Comparison of ENCODE assay signal across 8 mouse cellular contexts in the genomic region with DNA sequence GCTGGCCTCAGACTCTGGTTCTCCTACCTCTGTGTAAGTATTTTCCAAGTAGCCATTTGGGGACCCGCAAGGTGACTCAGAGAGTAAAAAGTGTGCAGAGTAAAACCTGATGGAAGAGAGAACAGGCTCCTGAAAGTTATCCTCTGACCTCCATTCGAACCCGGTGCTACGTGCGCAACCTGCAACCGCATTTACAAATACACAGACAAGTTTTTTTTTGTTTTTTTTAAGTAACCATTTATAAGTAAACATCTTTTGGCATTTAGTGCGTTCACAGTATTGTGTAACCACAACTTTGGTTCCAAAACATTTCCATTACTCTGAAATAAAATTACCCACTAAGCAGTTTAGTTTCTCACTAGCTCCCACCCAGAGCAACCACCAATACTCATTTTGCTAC. TPM values are rescaled to one million over a fixed set of nuclear protein-coding genes. Genes with fewer than 3 reads are reported as not detected.
DNase-seq lines count a peak whose midpoint lies in the region; ATAC-seq and TF ChIP-seq lines count a peak whose summit lies in the region.

No protein-coding gene starts in this region.

- 97% methylated on average over 7 of the region's 7 CpGs for WGBS in heart, adult 2 months
- 98% methylated on average over 7 of the region's 7 CpGs for WGBS in forebrain, embryonic 13.5 days
- 88% methylated on average over 7 of the region's 7 CpGs for WGBS in liver, embryonic 13.5 days (ENCODE audit: insufficient replicate concordance)

- TF ChIP-seq POLR2A in heart, adult 2 months (IDR thresholded peaks at IDR 0.05; ENCODE audit: insufficient read depth, low read depth, low read length) = no peak

- no peak overlapping the region; the same call in 1 of the 2 replicates for H3K27ac ChIP-seq in heart, adult 2 months
- no peak overlapping the region for H3K27ac ChIP-seq in forebrain, embryonic 13.5 days
- peak overlapping the region; percentile 96 for H3K27ac ChIP-seq in liver, embryonic 13.5 days

- no peaks in the 10 kb centered on the region for H3K27me3 ChIP-seq in heart, adult 2 months (ENCODE audit: control insufficient read depth, insufficient read depth, low read length)
- 0 out of 2 replicates have a peak, but pooled peaks cover 3% of the 10 kb centered on the region for H3K27me3 ChIP-seq in forebrain, embryonic 13.5 days
- H3K27me3 ChIP-seq in liver, embryonic 13.5 days = no peaks in the 10 kb centered on the region

- no peak overlapping the region for H3K9ac ChIP-seq in heart, adult 2 months (ENCODE audit: low read depth, low read length)
- H3K9ac ChIP-seq in forebrain, embryonic 13.5 days = 0 out of 2 replicates have a peak overlapping the region, but pooled peaks have one; percentile 98
- H3K9ac ChIP-seq in liver, embryonic 13.5 days = peak overlapping the region; percentile 96

- peak overlapping the region; percentile 68 for H3K4me2 ChIP-seq in forebrain, embryonic 13.5 days
- peak overlapping the region; percentile 86 for H3K4me2 ChIP-seq in liver, embryonic 13.5 days

- TF ChIP-seq CTCF in heart, adult 2 months (IDR thresholded peaks at IDR 0.05) = no peak

- peaks cover 4% of the 10 kb centered on the region for H3K4me1 ChIP-seq in heart, adult 2 months (ENCODE audit: control insufficient read depth, insufficient read depth, low read length)
- H3K4me1 ChIP-seq in forebrain, embryonic 13.5 days = peaks cover 26% of the 10 kb centered on the region
- H3K4me1 ChIP-seq in liver, embryonic 13.5 days (replicated peaks) = peaks cover 42% of the 10 kb centered on the region

- TF ChIP-seq EP300 in heart, adult 2 months (IDR thresholded peaks at IDR 0.05; ENCODE audit: insufficient read depth, low read depth, low read length) = no peak

- H3K4me3 ChIP-seq in heart, adult 2 months = peak overlapping the region; percentile 74
- peak overlapping the region; percentile 97; the same call in 1 of the 2 replicates for H3K4me3 ChIP-seq in forebrain, embryonic 13.5 days
- H3K4me3 ChIP-seq in liver, embryonic 13.5 days (replicated peaks) = peak overlapping the region; percentile 91

- peaks cover 9% of the 10 kb centered on the region for H3K36me3 ChIP-seq in heart, adult 2 months (ENCODE audit: control insufficient read depth, insufficient read depth, low read length)
- H3K36me3 ChIP-seq in forebrain, embryonic 13.5 days (ENCODE audit: poor library complexity, severe bottlenecking) = no peaks in the 10 kb centered on the region
- no peaks in the 10 kb centered on the region for H3K36me3 ChIP-seq in liver, embryonic 13.5 days

- intact Hi-C loops in heart, adult 2 months (cut with DNase I) = loop anchor here (2.0 to 5.0 kb wide), 4 partner anchors 15 to 515 kb away; partner anchors contain the start of gene Tmcc1

- no peaks in the 10 kb centered on the region; the same call in 1 of the 2 replicates for H3K79me2 ChIP-seq in heart, adult 2 months (replicated peaks; ENCODE audit: control insufficient read depth, insufficient read depth, low read length)

- H3K9me3 ChIP-seq in forebrain, embryonic 13.5 days (replicated peaks) = no peaks in the 10 kb centered on the region
- H3K9me3 ChIP-seq in liver, embryonic 13.5 days (replicated peaks) = no peaks in the 10 kb centered on the region

- no peak for DNase-seq in heart, adult 2 months
- DNase-seq in heart, adult 9 months (ENCODE audit: low spot score in 2 of 2) = no peak
- DNase-seq in CD4-positive, CD25-positive, alpha-beta regulatory T cell, adult 2 months (ENCODE audit: low read depth, low spot score) = peak; percentile 70
- no peak for DNase-seq in liver, embryonic 13.5 days
- no peak for DNase-seq in adrenal gland, postnatal 36 days
- DNase-seq in layer of hippocampus, adult 9-11 months = no peak
- no peak for DNase-seq in urinary bladder, postnatal 4 days (ENCODE audit: low spot score in 2 of 2)

- no peak for ATAC-seq in forebrain, embryonic 13.5 days
- no peak for ATAC-seq in liver, embryonic 13.5 days (ENCODE audit: low read depth)

RNA-seq across cellular contexts. Expression of gene Raf1, which starts 1.0 kb away (rescaled TPM):
- 100 to 1,000 TPM; 103 to 109 TPM for total RNA-seq in heart, adult 2 months (2021)
- polyA plus RNA-seq in heart, adult 2 months (2012; rRNA removed) = 145 and 186 TPM in 2 replicates
- polyA plus RNA-seq in forebrain, embryonic 13.5 days (2015; fragmentation: Nextera tagmentation; extraction: Ambion mirVana) = 137 and 156 TPM in 2 replicates
- polyA plus RNA-seq in liver, embryonic 13.5 days (2015; fragmentation: Nextera tagmentation; extraction: Ambion mirVana) = 32.8 and 38.3 TPM in 2 replicates
- total RNA-seq in adrenal gland, postnatal 36 days (2021) = 100 to 1,000 TPM in 1 of 2 experiments, 10 to 100 TPM in 1; 97.3 to 110 TPM
